Mouse (Mus musculus): ENCODE data around the gene Sfta2. TPM values are rescaled to one million over a fixed set of nuclear protein-coding genes. Genes with fewer than 3 reads are reported as not detected.

Gene Sfta2
- polyA plus RNA-seq, 1 experiment from 2014 or later: not detected

DNA sequence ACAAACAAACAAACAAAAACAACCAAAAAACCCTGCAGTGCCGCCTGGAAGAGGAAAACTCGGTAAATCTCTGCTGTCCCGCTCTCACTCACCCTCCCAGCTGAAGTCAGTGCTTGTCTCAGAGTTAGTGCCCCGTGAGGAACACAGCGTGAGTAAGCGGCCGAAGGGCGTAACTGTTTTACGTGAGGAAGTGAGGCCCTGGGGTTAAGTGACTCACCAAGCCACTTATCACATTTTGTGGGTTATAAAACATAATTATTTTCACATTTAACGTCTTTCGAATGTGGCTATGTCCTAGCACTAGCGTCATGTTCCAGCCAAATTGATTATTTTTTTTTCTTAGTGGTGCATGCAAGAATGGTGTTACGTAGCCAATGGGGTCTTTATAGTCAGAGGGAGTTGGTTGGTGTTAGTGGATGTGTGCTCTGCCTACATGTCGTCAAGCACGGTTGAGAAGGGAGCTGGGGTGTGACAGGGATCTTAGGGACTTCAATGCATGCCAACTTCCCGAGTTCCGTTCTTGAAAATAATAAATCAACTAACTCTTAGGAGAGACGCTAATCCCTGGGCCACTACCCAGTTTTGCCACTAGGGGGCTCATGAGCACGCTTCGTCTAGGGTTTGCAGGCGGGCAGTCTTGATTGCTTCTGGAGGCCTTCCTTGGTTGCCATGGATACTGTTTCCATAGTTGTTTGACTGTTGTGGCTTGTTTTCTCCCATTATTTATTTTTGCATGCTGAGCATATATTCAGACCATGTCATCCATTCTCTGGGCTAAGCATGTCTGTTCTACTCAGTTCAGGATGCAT, 10.7 kb upstream of the Sfta2 start:
- H3K4me2 ChIP-seq (ENCODE audit: low read length): peak overlapping the region; percentile 25; the same call in 1 of the 2 replicates
- H3K9me3 ChIP-seq (replicated peaks; ENCODE audit: control insufficient read depth, low read length, poor library complexity, severe bottlenecking): no peaks in the 10 kb centered on the region
- H3K9ac ChIP-seq (ENCODE audit: low read depth, low read length): no peak overlapping the region
- no peak overlapping the region for H3K4me3 ChIP-seq (ENCODE audit: low read depth, low read length)
- no peaks in the 10 kb centered on the region for H3K4me1 ChIP-seq (ENCODE audit: control insufficient read depth, insufficient read depth, low read length)
- H3K36me3 ChIP-seq (ENCODE audit: control insufficient read depth, insufficient read depth, low read length): no peaks in the 10 kb centered on the region
- H3K27me3 ChIP-seq (ENCODE audit: control insufficient read depth, insufficient read depth, low read depth, low read length): no peaks in the 10 kb centered on the region
- peak overlapping the region; percentile 70 for H3K27ac ChIP-seq (ENCODE audit: low read length)
- WGBS: 55% methylated on average over 21 of the region's 21 CpGs
- peak; percentile 92 for ATAC-seq

DNA sequence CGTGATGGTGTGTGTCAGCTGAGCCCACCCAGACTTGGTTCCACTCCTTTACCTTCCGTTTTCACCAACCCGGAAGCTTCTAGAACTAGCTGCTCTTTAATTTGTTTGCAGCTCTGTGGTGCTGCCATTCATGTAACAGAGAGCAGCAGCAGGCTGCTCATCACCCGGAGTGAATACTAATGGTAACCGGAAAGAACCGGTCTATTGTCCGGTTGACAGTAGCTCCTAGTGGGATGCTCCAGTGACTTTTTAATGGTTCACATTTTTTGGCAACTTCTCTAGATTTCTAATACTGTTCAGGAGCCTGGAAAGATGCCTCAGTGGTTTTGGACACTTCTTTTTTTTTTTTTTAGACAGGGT, 10.2 kb upstream of the Sfta2 start:
- H3K27ac ChIP-seq (ENCODE audit: low read length): peak overlapping the region; percentile 70
- WGBS: 61% methylated on average over 7 of the region's 7 CpGs
- ATAC-seq: no peak; the same call in 1 of the 2 replicates
- H3K36me3 ChIP-seq (ENCODE audit: control insufficient read depth, insufficient read depth, low read length): no peaks in the 10 kb centered on the region
- H3K9ac ChIP-seq (ENCODE audit: low read depth, low read length): no peak overlapping the region
- no peaks in the 10 kb centered on the region for H3K9me3 ChIP-seq (replicated peaks; ENCODE audit: control insufficient read depth, low read length, poor library complexity, severe bottlenecking)
- peak overlapping the region; percentile 25; the same call in 1 of the 2 replicates for H3K4me2 ChIP-seq (ENCODE audit: low read length)
- no peaks in the 10 kb centered on the region for H3K27me3 ChIP-seq (ENCODE audit: control insufficient read depth, insufficient read depth, low read depth, low read length)
- H3K4me3 ChIP-seq (ENCODE audit: low read depth, low read length): no peak overlapping the region
- no peaks in the 10 kb centered on the region for H3K4me1 ChIP-seq (ENCODE audit: control insufficient read depth, insufficient read depth, low read length)

DNA sequence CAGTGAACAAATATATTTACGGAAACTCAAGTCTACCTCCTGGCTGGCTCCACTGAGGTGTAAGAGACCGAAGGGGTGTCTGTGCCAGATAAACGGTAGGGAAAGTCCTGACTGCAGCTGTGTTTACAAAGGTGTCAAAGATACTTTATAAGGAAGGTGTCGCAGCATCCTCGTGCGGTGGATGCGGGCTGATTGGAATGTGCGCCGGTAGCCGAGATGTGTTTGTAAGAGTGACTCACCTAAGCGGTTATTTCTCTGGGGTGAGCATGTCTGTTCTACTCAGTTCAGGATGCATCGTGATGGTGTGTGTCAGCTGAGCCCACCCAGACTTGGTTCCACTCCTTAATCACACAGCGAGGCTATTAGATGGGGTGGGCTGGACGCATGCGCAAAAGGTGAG, 9.6 kb upstream of the Sfta2 start:
- no peak for ATAC-seq
- H3K36me3 ChIP-seq (ENCODE audit: control insufficient read depth, insufficient read depth, low read length): no peaks in the 10 kb centered on the region
- no peak overlapping the region; the same call in 1 of the 2 replicates for H3K27ac ChIP-seq (ENCODE audit: low read length)
- no peak overlapping the region for H3K4me2 ChIP-seq (ENCODE audit: low read length)
- no peak overlapping the region for H3K9ac ChIP-seq (ENCODE audit: low read depth, low read length)
- no peaks in the 10 kb centered on the region for H3K9me3 ChIP-seq (replicated peaks; ENCODE audit: control insufficient read depth, low read length, poor library complexity, severe bottlenecking)
- H3K4me3 ChIP-seq (ENCODE audit: low read depth, low read length): no peak overlapping the region
- WGBS: 93% methylated on average over 15 of the region's 15 CpGs
- no peaks in the 10 kb centered on the region for H3K4me1 ChIP-seq (ENCODE audit: control insufficient read depth, insufficient read depth, low read length)
- H3K27me3 ChIP-seq (ENCODE audit: control insufficient read depth, insufficient read depth, low read depth, low read length): no peaks in the 10 kb centered on the region

DNA sequence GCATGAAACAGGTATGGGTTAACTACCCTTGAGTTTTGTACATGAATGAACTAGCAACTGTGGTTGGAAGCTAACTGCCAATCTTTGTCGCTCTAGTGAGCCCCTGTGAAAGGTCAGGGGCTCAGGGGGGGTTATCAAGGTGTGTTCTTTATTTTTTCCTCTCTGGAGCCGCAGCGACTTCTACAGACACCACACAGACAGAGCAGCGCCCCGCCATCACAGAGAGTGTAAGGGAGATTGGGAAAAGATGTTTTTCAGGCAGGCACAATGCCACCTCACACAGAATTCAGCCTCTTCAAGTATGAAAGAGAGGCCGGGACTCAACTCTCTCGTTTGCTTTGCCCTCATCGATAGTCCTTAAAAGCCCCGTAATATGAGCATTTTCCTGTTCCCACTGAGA, 9.2 kb upstream of the Sfta2 start:
- H3K36me3 ChIP-seq (ENCODE audit: control insufficient read depth, insufficient read depth, low read length): no peaks in the 10 kb centered on the region
- H3K9ac ChIP-seq (ENCODE audit: low read depth, low read length): no peak overlapping the region
- no peaks in the 10 kb centered on the region for H3K9me3 ChIP-seq (replicated peaks; ENCODE audit: control insufficient read depth, low read length, poor library complexity, severe bottlenecking)
- no peak overlapping the region for H3K27ac ChIP-seq (ENCODE audit: low read length)
- no peaks in the 10 kb centered on the region for H3K27me3 ChIP-seq (ENCODE audit: control insufficient read depth, insufficient read depth, low read depth, low read length)
- H3K4me3 ChIP-seq (ENCODE audit: low read depth, low read length): no peak overlapping the region
- WGBS: 86% methylated on average over 9 of the region's 9 CpGs
- ATAC-seq: no peak
- no peaks in the 10 kb centered on the region for H3K4me1 ChIP-seq (ENCODE audit: control insufficient read depth, insufficient read depth, low read length)
- H3K4me2 ChIP-seq (ENCODE audit: low read length): no peak overlapping the region

DNA sequence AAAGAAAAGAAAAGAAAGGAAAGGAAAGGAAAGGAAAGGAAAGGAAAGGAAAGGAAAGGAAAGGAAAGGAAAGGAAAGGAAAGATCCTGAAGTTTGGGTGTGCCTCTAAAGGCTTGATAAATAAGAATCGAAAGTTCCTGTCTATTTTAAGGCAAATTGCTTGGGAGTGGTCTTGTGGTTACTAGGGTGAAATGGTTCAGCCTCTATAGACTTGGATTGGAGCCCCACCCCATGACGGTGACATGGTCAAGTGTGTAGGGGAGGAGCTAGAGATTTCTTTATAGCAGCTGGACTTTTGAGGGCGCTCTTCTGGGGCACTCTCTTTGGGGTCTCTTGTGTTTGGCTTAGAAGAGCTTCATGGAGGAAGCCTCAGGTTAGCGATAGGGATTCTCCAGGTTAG, 7.6 kb upstream of the Sfta2 start:
- no peaks in the 10 kb centered on the region for H3K4me1 ChIP-seq (ENCODE audit: control insufficient read depth, insufficient read depth, low read length)
- no peak overlapping the region for H3K4me3 ChIP-seq (ENCODE audit: low read depth, low read length)
- no peaks in the 10 kb centered on the region for H3K27me3 ChIP-seq (ENCODE audit: control insufficient read depth, insufficient read depth, low read depth, low read length)
- H3K27ac ChIP-seq (ENCODE audit: low read length): no peak overlapping the region
- H3K9me3 ChIP-seq (replicated peaks; ENCODE audit: control insufficient read depth, low read length, poor library complexity, severe bottlenecking): no peaks in the 10 kb centered on the region
- ATAC-seq: no peak
- no peak overlapping the region for H3K4me2 ChIP-seq (ENCODE audit: low read length)
- H3K9ac ChIP-seq (ENCODE audit: low read depth, low read length): no peak overlapping the region
- 41% methylated on average over 4 of the region's 4 CpGs for WGBS
- no peaks in the 10 kb centered on the region for H3K36me3 ChIP-seq (ENCODE audit: control insufficient read depth, insufficient read depth, low read length)

DNA sequence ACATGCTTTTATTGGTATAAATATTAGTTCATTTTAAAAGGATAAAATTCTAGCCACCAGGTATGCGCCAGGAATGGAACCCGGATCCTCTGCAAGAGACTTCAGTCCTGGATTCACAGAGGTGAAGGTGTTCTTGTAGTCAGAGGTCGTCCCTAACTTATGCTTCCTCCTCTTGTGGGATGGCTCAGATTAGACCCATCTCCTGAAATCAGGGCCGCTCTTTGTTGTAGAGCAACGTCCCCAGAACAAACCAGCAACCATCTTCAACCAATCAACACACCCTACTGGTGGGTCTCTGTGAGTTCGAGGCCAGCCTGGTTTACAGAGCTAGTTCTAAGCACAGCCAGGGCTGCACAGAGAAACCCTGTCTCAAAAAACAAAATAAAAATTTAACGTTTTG, 6.9 kb upstream of the Sfta2 start:
- no peak for ATAC-seq

DNA sequence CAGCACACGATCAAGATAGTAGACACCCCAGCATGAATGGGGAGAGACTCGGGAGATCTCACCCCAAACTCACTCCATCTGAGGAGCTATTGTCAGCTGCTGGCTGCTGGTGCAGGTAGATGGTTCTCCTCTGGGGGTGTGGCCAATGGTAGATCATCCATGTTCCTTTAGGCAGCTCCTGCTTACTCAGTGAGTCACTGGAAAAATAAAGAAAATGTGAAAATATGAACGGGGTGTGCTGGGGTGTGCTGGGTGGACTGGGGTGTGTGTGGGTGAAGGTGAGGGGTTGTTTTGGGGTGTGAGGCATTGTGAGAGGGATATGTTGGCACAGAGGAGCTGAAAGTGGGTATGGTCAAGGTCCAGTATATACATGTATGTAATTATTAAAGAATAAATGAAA, 4.0 kb upstream of the Sfta2 start:
- Histone ChIP-seq H3K4me1 (ENCODE audit: control insufficient read depth, insufficient read depth, low read length) (no peaks in the 10 kb centered on the region), H3K9me3 (replicated peaks; ENCODE audit: control insufficient read depth, low read length, poor library complexity, severe bottlenecking) (no peaks in the 10 kb centered on the region), H3K4me2 (ENCODE audit: low read length) (no peak overlapping the region), H3K9ac (ENCODE audit: low read depth, low read length) (no peak overlapping the region), H3K4me3 (ENCODE audit: low read depth, low read length) (no peak overlapping the region), H3K27me3 (ENCODE audit: control insufficient read depth, insufficient read depth, low read depth, low read length) (no peaks in the 10 kb centered on the region), H3K27ac (ENCODE audit: low read length) (no peak overlapping the region), H3K36me3 (ENCODE audit: control insufficient read depth, insufficient read depth, low read length) (no peaks in the 10 kb centered on the region)
- ATAC-seq: no peak
- WGBS: 97% methylated on average over 3 of the region's 3 CpGs

More for the DNA sequence above, 6.9 kb upstream of the Sfta2 start:
- Histone ChIP-seq H3K27ac (ENCODE audit: low read length) (no peak overlapping the region), H3K4me3 (ENCODE audit: low read depth, low read length) (no peak overlapping the region), H3K27me3 (ENCODE audit: control insufficient read depth, insufficient read depth, low read depth, low read length) (no peaks in the 10 kb centered on the region), H3K4me1 (ENCODE audit: control insufficient read depth, insufficient read depth, low read length) (no peaks in the 10 kb centered on the region), H3K9me3 (replicated peaks; ENCODE audit: control insufficient read depth, low read length, poor library complexity, severe bottlenecking) (no peaks in the 10 kb centered on the region), H3K9ac (ENCODE audit: low read depth, low read length) (no peak overlapping the region), H3K36me3 (ENCODE audit: control insufficient read depth, insufficient read depth, low read length) (no peaks in the 10 kb centered on the region), H3K4me2 (ENCODE audit: low read length) (no peak overlapping the region)
- WGBS: 88% methylated on average over 7 of the region's 7 CpGs

DNA sequence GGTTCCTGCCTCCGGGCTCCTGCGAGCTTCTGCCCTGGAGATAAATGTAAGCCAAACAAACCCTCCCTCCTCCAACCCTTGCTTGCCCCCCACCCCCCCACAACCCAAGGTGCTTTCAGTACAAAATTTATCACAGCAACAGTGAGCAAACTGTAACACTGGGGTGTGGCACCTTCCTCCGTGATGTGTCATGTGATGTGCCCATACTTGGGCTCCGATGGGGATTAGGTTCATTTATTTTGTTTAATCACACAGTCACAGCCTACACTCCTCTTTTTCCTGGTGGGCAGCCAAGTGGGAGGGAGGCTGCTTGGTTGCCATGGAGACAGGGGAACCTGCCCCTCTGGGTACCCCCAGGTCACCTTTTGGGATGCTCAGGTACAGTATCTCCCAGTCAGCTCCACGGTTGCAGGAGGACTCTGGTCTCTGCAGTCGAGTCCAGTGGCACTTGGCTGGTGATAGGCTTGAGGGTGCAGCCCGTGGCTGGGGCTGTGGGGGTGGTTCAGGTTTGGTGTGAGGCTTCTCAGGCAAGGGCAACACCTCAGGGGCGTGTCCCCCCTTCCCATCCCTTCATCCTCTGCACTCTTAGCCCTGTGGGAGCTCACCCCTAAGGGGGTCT, 496 bp downstream of the Sfta2 start:
- no peaks in the 10 kb centered on the region for H3K27me3 ChIP-seq (ENCODE audit: control insufficient read depth, insufficient read depth, low read depth, low read length)
- WGBS: 61% methylated on average over 8 of the region's 8 CpGs
- no peak for ATAC-seq
- no peak overlapping the region for H3K4me2 ChIP-seq (ENCODE audit: low read length)
- no peaks in the 10 kb centered on the region for H3K4me1 ChIP-seq (ENCODE audit: control insufficient read depth, insufficient read depth, low read length)
- H3K9me3 ChIP-seq (replicated peaks; ENCODE audit: control insufficient read depth, low read length, poor library complexity, severe bottlenecking): 0 out of 2 replicates have a peak, but pooled peaks cover 2% of the 10 kb centered on the region
- H3K27ac ChIP-seq (ENCODE audit: low read length): no peak overlapping the region
- H3K4me3 ChIP-seq (ENCODE audit: low read depth, low read length): no peak overlapping the region
- H3K9ac ChIP-seq (ENCODE audit: low read depth, low read length): no peak overlapping the region
- H3K36me3 ChIP-seq (ENCODE audit: control insufficient read depth, insufficient read depth, low read length): no peaks in the 10 kb centered on the region

DNA sequence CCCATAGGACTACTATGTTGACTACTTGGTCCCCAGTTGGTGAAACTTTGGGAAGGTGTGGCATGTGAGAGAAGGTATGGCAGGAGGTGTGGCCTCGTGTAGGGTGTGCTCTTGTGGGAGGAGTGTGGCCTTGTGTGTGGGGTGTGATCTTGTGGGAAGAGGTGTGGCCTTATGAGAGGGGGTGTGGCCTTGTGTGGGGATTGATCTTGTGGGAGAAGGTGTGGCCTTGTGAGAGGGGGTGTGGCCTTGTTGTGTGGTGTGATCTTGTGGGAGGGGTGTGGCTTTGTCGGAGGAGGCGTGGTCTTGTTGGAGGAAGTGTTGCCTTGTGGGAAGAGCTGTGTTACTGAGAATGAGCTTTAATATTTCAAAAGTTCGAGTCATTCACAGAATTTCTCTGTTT, 15.8 kb downstream of the Sfta2 start:
- Histone ChIP-seq H3K27ac (ENCODE audit: low read length) (no peak overlapping the region), H3K9ac (ENCODE audit: low read depth, low read length) (no peak overlapping the region), H3K4me2 (ENCODE audit: low read length) (no peak overlapping the region), H3K4me3 (ENCODE audit: low read depth, low read length) (no peak overlapping the region), H3K9me3 (replicated peaks; ENCODE audit: control insufficient read depth, low read length, poor library complexity, severe bottlenecking) (no peaks in the 10 kb centered on the region), H3K27me3 (ENCODE audit: control insufficient read depth, insufficient read depth, low read depth, low read length) (no peaks in the 10 kb centered on the region), H3K4me1 (ENCODE audit: control insufficient read depth, insufficient read depth, low read length) (no peaks in the 10 kb centered on the region), H3K36me3 (ENCODE audit: control insufficient read depth, insufficient read depth, low read length) (no peaks in the 10 kb centered on the region)
- WGBS: 89% methylated on average over 4 of the region's 4 CpGs
- ATAC-seq: no peak

Measured in midbrain, embryonic 16.5 days (tissue).